Mouse (Mus musculus) bone marrow macrophage, adult 2 months (primary cell): Measurements from ENCODE around the gene Smpdl3b.

Experiments used
- CTCF ChIP-seq: IDR thresholded peaks from 2 replicates; pipeline ENCODE4 v1.5.1; 2012; ENCODE audit warnings: low read depth, mild to moderate bottlenecking, low read length, moderate library complexity
- POLR2A ChIP-seq: IDR thresholded peaks from 2 replicates; pipeline ENCODE4 v1.6.1; 2012; ENCODE audit warnings: mild to moderate bottlenecking, low read depth, low read length, borderline replicate concordance

- no peak for TF ChIP-seq POLR2A
- no peak for TF ChIP-seq CTCF
These were observed 12.8 kb downstream of the Smpdl3b start for GRCm38 (mm10) chr4:132743992-132744911.
